Mouse (Mus musculus) liver, embryonic 14.5 days (tissue): ENCODE data around the gene Cdk5rap3. TPM values are rescaled to one million over a fixed set of nuclear protein-coding genes. Genes with fewer than 3 reads are reported as not detected.
A peak's percentile ranks its signal among the peaks of the same experiment; 100 is the strongest.

Experiments used
- ATAC-seq: fragments of 200-750 bp; cut with Nextera tagmentation; 2 replicates; pipeline ENCODE4 v1.8.0; 2017; ENCODE audit warnings: moderate number of reproducible peaks, mild to moderate bottlenecking, moderate library complexity; ENCODE audit not compliant: insufficient read depth
- DNase-seq, 3 experiments: peaks; one replicate each; pipeline ENCODE4 v3.0.0-alpha.2; 2012 to 2013; ENCODE audit warnings: low read depth in 3 of 3, low spot score in 3 of 3
- H3K27ac ChIP-seq: fragments of 300-500 bp; sonication (generic); 2 replicates; pipeline ENCODE4 v1.5.1; 2014; ENCODE audit warnings: moderate library complexity, mild to moderate bottlenecking, control low read depth, inconsistent platforms
- H3K27me3 ChIP-seq: fragments of 300-500 bp; sonication (generic); 2 replicates; pipeline ENCODE4 v1.6.1; 2014; ENCODE audit warnings: mild to moderate bottlenecking, low read length, moderate library complexity; ENCODE audit not compliant: control insufficient read depth, insufficient read depth
- H3K36me3 ChIP-seq: fragments of 300-500 bp; sonication (generic); replicated peaks from 2 replicates; pipeline ENCODE4 v1.6.1; 2014; ENCODE audit warnings: low read depth; ENCODE audit not compliant: control insufficient read depth, insufficient read depth
- H3K4me1 ChIP-seq, 2 experiments: fragments of 200-500 bp in 1 of 2; fragments of 300-500 bp in 1 of 2; sonication (generic) in 1 of 2; replicated peaks; 2 replicates each; pipeline ENCODE4 v1.6.1; 2012 to 2014; ENCODE audit warnings: antibody characterized with exemption in 1 of 2, inconsistent platforms in 1 of 2, low read length in 1 of 2; ENCODE audit not compliant: control insufficient read depth in 2 of 2, insufficient read depth in 2 of 2
- H3K4me2 ChIP-seq: fragments of 300-500 bp; sonication (generic); 2 replicates; pipeline ENCODE4 v1.6.1; 2014; ENCODE audit warnings: low read depth, mild to moderate bottlenecking, control low read depth, moderate library complexity
- H3K4me3 ChIP-seq, 2 experiments: fragments of 200-500 bp in 1 of 2; fragments of 300-500 bp in 1 of 2; sonication (generic) in 1 of 2; 2 replicates each; pipeline ENCODE4 v1.5.1; 2012 to 2014; ENCODE audit warnings: low read depth in 2 of 2, low read length in 2 of 2, mild to moderate bottlenecking in 2 of 2, control low read depth in 1 of 2, inconsistent platforms in 1 of 2, moderate library complexity in 1 of 2; ENCODE audit not compliant: insufficient read depth in 1 of 2
- H3K9ac ChIP-seq: fragments of 300-500 bp; sonication (generic); replicated peaks from 2 replicates; pipeline ENCODE4 v1.6.1; 2014; ENCODE audit warnings: mild to moderate bottlenecking, control low read depth, moderate library complexity
- H3K9me3 ChIP-seq: fragments of 300-500 bp; sonication (generic); 2 replicates; pipeline ENCODE4 v1.6.1; 2016; ENCODE audit warnings: low read length, mixed read lengths; ENCODE audit not compliant: control insufficient read depth
- CTCF ChIP-seq: IDR thresholded peaks from 2 replicates; pipeline ENCODE4 v1.5.1; 2016; ENCODE audit warnings: antibody characterized with exemption, low read depth, control low read depth
- EP300 ChIP-seq: IDR thresholded peaks from 2 replicates; pipeline ENCODE4 v1.6.1; 2016; ENCODE audit warnings: antibody characterized with exemption, low read depth
- WGBS: fragments of 180-500 bp; shearing (Covaris S2); extraction: QIAGEN DNeasy Blood & Tissue Kit; methylation state at CpG from one replicate; pipeline ENCODE4 v1.1.7; 2014; ENCODE audit not compliant: insufficient replicate concordance; 5-methylcytosine and 5-hydroxymethylcytosine counted together
- polyA plus RNA-seq, 2 experiments: library from polyadenylated mRNA; depleted of rRNA in 1 of 2; stranded (reverse) in 1 of 2; unstranded in 1 of 2; fragments of >200 nt; fragmentation: Nextera tagmentation in 1 of 2; extraction: Ambion mirVana in 1 of 2; gene quantifications; 2 replicates each; pipeline versions ENCODE4 v1.2.1 to v1.2.3; 2012 to 2014

Gene Cdk5rap3
- polyA plus RNA-seq, 2 experiments = 20.1 to 34.1 TPM

- no peak overlapping the region for H3K4me2 ChIP-seq
- ATAC-seq (peak; percentile 21; the same call in 1 of the 2 replicates), DNase-seq (peak in 1 of 3 experiments; percentile 58)
- WGBS = 31% methylated on average over 7 of the region's 7 CpGs
- H3K27ac ChIP-seq = no peak overlapping the region
- no peaks in the 10 kb centered on the region for H3K9me3 ChIP-seq
- H3K36me3 ChIP-seq = no peaks in the 10 kb centered on the region; the same call in none of the 2 replicates
- no peak overlapping the region for H3K9ac ChIP-seq
- TF ChIP-seq EP300 = no peak
- peak; percentile 92 for TF ChIP-seq CTCF
- H3K27me3 ChIP-seq = no peaks in the 10 kb centered on the region
- no peak overlapping the region for H3K4me3 ChIP-seq
- no peaks in the 10 kb centered on the region for H3K4me1 ChIP-seq
Observed at GRCm38 (mm10) chr11:96910003-96910402, 6.3 kb downstream of the Cdk5rap3 start.

DNA sequence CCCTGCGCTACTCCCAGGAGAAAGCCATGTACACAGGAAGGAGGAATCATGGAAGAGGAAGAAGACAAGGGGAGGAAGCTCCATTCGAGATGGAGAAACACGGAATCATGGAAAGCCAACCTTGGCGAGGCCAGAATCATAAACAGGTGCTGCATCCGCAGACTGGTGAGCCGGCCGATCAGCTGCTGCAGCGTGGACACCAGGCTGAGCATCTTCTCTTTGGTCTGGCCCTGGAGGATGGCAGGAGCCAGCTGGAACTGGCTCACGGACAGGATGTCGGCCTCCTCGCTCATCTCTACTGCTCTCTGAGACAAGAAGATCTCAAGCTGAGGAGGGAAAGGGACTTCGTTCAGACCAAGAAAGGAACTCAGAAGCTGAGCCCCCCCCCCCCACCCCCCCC is 7.7 kb downstream of the Cdk5rap3 start:
- Histone ChIP-seq H3K4me2 (no peak overlapping the region), H3K27ac (no peak overlapping the region), H3K4me3 (no peak overlapping the region), H3K4me1 (no peaks in the 10 kb centered on the region), H3K27me3 (no peaks in the 10 kb centered on the region), H3K9me3 (no peaks in the 10 kb centered on the region), H3K36me3 (no peaks in the 10 kb centered on the region; the same call in none of the 2 replicates), H3K9ac (no peak overlapping the region)
- WGBS = 83% methylated on average over 12 of the region's 12 CpGs
- TF ChIP-seq EP300 (no peak), CTCF (no peak)
- DNase-seq = no peak
- ATAC-seq = no peak

- no peak overlapping the region for H3K27ac ChIP-seq
- no peak overlapping the region for H3K4me3 ChIP-seq
- H3K4me1 ChIP-seq = no peaks in the 10 kb centered on the region
- ATAC-seq (no peak), DNase-seq (no peak)
- H3K9ac ChIP-seq = no peak overlapping the region
- no peaks in the 10 kb centered on the region for H3K9me3 ChIP-seq
- 29% methylated on average over 15 of the region's 15 CpGs for WGBS
- H3K36me3 ChIP-seq = no peaks in the 10 kb centered on the region; the same call in none of the 2 replicates
- no peak overlapping the region for H3K4me2 ChIP-seq
- TF ChIP-seq EP300 = no peak
- TF ChIP-seq CTCF = no peak
- no peaks in the 10 kb centered on the region for H3K27me3 ChIP-seq
Observed at GRCm38 (mm10) chr11:96906431-96907161, 9.7 kb downstream of the Cdk5rap3 start.

DNA sequence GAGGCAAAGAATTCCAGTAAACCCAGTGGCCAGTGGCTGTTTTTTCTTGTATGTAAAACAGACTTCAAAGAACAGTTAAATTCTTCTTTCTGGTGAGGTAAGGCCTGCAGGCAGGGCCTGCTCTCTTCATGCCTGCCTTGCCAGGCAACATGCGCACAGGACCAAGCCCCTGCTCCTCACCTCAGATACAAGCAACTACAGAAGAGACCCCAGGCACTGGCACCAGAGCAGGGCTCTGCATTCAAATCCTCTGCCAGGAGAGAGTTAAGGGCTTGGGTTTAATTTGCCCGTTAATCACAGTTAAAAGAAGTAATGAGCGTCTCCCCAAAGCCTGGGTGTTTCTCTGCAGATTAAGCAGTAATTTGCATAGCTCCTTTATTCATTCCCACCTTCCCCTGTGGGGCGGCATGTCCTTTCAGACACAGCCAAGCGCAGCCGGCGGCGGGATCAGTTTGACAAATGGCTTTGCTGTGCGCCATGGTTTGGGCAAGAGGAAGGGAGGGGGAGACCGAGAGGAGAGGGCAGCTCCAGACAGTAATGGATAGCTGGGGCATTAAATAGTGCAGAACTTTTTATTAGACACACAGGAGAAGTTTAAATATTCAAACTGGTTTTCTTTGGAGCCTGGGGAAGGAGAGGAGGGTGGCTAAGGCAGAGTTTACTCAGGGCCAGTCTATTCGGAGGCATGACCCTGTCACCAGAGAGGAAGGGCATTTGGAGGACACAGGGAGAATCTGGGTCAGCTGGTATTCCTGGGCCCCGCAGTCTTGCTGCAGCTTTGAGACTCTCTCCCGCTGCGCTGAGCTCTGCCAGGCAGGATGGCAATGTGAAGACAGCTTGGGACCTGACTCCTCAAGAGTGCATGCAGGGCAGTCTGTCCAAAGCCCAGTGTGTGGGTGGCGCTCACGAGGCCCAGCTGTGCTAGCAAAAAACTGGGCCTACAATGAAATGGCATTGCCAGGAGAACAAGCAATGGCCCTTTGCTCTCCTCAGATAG is 13.4 kb downstream of the Cdk5rap3 start:
- Histone ChIP-seq H3K4me1 (no peaks in the 10 kb centered on the region), H3K27ac (no peak overlapping the region), H3K4me3 (no peak overlapping the region), H3K27me3 (no peaks in the 10 kb centered on the region), H3K9ac (no peak overlapping the region), H3K4me2 (no peak overlapping the region), H3K36me3 (no peaks in the 10 kb centered on the region; the same call in 1 of the 2 replicates), H3K9me3 (no peaks in the 10 kb centered on the region)
- ATAC-seq = no peak
- no peak for DNase-seq
- TF ChIP-seq EP300 = no peak
- no peak for TF ChIP-seq CTCF
- WGBS = 50% methylated on average over 16 of the region's 16 CpGs

- H3K4me1 ChIP-seq = no peaks in the 10 kb centered on the region
- no peaks in the 10 kb centered on the region for H3K27me3 ChIP-seq
- H3K9me3 ChIP-seq = no peaks in the 10 kb centered on the region
- H3K9ac ChIP-seq = no peak overlapping the region
- H3K27ac ChIP-seq = no peak overlapping the region
- no peak for DNase-seq
- no peak for ATAC-seq
- no peaks in the 10 kb centered on the region for H3K36me3 ChIP-seq
- no peak overlapping the region for H3K4me3 ChIP-seq
- TF ChIP-seq CTCF = no peak
- TF ChIP-seq EP300 = no peak
- H3K4me2 ChIP-seq = no peak overlapping the region
- WGBS = 71% methylated on average over 9 of the region's 9 CpGs
Observed at GRCm38 (mm10) chr11:96901332-96901731, 15.0 kb downstream of the Cdk5rap3 start.
